Mouse (Mus musculus): ENCODE results near the gene St3gal6. TPM values are rescaled to one million over a fixed set of nuclear protein-coding genes. Genes with fewer than 3 reads are reported as not detected.

The St3gal6 gene
- total RNA-seq, 2 experiments from 2014 or later: 39.9 to 40.1 TPM

- ATAC-seq (replicated peaks; ENCODE audit: low FRiP score, low TSS enrichment, poor library complexity, severe bottlenecking): no peak
Measured at GRCm38 (mm10) chr16:58451647-58452046, 72.4 kb downstream of the St3gal6 start.

GRCm38 (mm10) chr16:58450648-58451047 is 73.4 kb downstream of the St3gal6 start:
- no peak for ATAC-seq (replicated peaks; ENCODE audit: low FRiP score, low TSS enrichment, poor library complexity, severe bottlenecking)

DNA sequence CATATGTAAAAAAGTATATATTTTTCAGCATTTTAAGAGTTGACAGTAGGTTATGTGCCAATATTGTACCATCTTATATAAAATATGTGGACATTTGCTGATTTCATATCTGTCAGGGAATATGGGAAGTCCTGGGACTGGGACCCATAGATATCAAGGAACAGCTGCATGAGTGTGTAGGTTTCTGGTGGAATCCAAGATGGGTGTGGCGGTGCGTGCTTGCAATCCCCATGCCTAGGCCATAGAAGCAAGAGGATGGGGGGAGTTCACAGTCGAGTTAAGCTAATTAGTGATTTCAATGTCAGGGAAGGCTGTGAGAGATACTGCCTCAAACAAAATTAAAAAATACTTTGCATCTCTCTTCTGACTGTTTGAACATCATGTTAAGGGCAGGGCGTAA is 75.0 kb downstream of the St3gal6 start:
- no peak for ATAC-seq (replicated peaks; ENCODE audit: low FRiP score, low TSS enrichment, poor library complexity, severe bottlenecking)

DNA sequence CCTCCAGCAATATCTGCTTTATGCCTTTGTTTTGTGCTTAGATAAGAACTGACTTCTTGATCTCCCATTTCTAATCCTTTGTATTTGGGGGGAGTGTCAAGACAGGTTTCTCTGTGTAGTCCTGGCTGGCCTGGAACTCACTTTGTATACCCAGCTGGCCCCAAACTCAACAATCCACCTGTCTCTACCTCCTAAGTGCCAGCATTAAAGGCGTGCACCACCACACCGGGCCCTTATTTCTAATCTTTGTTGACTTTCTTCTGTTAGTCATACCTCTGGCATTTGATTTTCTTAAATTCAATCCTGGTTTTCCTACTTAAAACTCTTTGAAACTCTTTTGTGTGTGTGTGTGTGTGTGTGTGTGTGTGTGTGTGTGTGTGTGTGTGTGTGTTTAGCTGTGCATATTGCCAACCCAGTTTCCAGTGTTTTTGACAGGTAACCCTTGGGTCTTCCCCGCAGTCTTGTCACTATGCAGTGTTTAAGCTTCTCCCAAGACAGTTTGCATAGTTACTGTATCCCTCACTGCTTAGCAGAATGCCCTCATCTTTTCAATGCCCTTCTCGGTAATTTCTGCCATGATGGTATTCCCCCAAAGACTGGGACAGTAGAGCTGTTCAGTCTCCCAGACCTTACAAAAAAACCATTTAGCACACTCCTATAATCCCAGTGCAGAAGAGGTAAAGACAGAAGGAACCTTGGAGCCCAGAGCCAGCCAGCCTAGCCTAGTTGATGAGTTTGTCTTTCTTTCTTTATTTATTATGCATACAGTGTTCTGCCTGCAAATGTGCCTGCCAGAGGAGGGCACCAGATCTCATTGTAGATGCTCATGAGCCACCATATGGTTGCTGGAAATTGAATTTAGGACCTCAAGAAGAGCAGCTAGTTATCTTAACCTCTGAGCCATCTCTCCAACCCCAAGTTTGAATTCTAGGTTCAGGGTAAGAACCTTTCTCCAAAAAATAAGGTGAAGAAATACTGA is 77.5 kb downstream of the St3gal6 start:
- ATAC-seq (replicated peaks; ENCODE audit: low FRiP score, low TSS enrichment, poor library complexity, severe bottlenecking): no peak

- ATAC-seq (replicated peaks; ENCODE audit: low FRiP score, low TSS enrichment, poor library complexity, severe bottlenecking): peak; percentile 60; the same call in 1 of the 2 replicates
Measured at GRCm38 (mm10) chr16:58444735-58445134, 79.3 kb downstream of the St3gal6 start.

- no peak for ATAC-seq (replicated peaks; ENCODE audit: low FRiP score, low TSS enrichment, poor library complexity, severe bottlenecking)
Measured at GRCm38 (mm10) chr16:58432384-58432783, 91.7 kb downstream of the St3gal6 start.

- no peak for ATAC-seq (replicated peaks; ENCODE audit: low FRiP score, low TSS enrichment, poor library complexity, severe bottlenecking)
Measured at GRCm38 (mm10) chr16:58430246-58430645, 93.8 kb downstream of the St3gal6 start.

DNA sequence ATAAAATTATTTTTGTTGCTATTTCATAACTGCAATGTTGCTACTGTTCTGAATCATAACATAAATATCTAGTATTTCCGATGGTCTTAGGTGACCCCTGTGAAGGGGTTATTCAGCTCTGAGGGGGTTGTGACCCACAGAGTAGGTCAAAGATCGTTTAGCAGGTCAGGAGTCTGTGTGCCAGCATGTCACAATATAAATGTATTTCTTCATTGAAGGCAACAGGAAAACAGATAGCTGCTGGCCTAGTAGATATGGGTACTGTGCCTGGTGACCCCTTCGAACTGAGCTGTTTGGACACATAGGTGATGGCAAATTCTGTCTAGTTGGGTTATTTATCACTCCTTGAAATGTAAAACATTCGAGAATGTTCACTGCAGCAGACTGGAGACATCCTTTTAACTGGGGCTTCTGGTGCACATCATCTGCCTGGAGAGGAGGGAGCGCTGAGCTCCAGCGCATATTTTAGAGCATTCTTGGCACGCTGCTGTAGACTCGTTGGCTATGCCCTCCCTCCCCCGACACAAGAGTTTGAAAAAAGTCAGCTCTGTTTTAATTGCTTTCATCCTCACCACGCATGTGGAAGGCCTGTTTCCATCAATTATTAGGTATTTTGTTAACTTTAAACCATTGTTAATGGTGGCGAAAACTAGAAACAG is 102.2 kb downstream of the St3gal6 start:
- ATAC-seq (replicated peaks; ENCODE audit: low FRiP score, low TSS enrichment, poor library complexity, severe bottlenecking): no peak

Other genes with a start within 250 kb of the St3gal6 start
- gene Dcbld2, start 115.8 kb downstream of the St3gal6 start, total RNA-seq (2014; fragmentation: Nextera tagmentation): 0.49 and 9.2 TPM in 2 replicates
- 0.27 and 2.0 TPM in 2 replicates for gene Dcbld2, start 115.8 kb downstream of the St3gal6 start, total RNA-seq (2017)
- gene Gm813, start 92.7 kb upstream of the St3gal6 start, total RNA-seq (2014; fragmentation: Nextera tagmentation): not detected in 2 replicates
- gene Gm813, start 92.7 kb upstream of the St3gal6 start, total RNA-seq (2017): not detected in 2 replicates
- gene E330017A01Rik, start 114.5 kb upstream of the St3gal6 start, total RNA-seq (2014; fragmentation: Nextera tagmentation): not detected in 2 replicates
- gene E330017A01Rik, start 114.5 kb upstream of the St3gal6 start, total RNA-seq (2017): not detected in 2 replicates
- gene Cpox, start 146.0 kb upstream of the St3gal6 start, total RNA-seq (2014; fragmentation: Nextera tagmentation): 250 and 314 TPM in 2 replicates
- 138 and 210 TPM in 2 replicates for gene Cpox, start 146.0 kb upstream of the St3gal6 start, total RNA-seq (2017)
- gene Gpr15, start 194.8 kb upstream of the St3gal6 start, total RNA-seq (2014; fragmentation: Nextera tagmentation): not detected in 2 replicates
- gene Gpr15, start 194.8 kb upstream of the St3gal6 start, total RNA-seq (2017): not detected in 2 replicates
- gene Cldnd1, start 203.7 kb upstream of the St3gal6 start, total RNA-seq (2014; fragmentation: Nextera tagmentation): 40.0 and 41.1 TPM in 2 replicates
- 16.4 and 36.4 TPM in 2 replicates for gene Cldnd1, start 203.7 kb upstream of the St3gal6 start, total RNA-seq (2017)
- not detected in 2 replicates for gene Olfr172, start 238.9 kb upstream of the St3gal6 start, total RNA-seq (2014; fragmentation: Nextera tagmentation)
- not detected in 2 replicates for gene Olfr172, start 238.9 kb upstream of the St3gal6 start, total RNA-seq (2017)